Mouse (Mus musculus): ENCODE data around the gene Acoxl. TPM values are rescaled to one million over a fixed set of nuclear protein-coding genes. Genes with fewer than 3 reads are reported as not detected.

The Acoxl gene
- total RNA-seq, 2 experiments from 2014 or later = not detected

GRCm38 (mm10) chr2:128014613-128015012 lies 175.9 kb downstream of the Acoxl start:
- intact Hi-C loops (cut with DNase I) = no loop called here
- DNase-seq (ENCODE audit: low spot score in 2 of 2) = no peak

- no peak for DNase-seq (ENCODE audit: low spot score in 2 of 2)
- intact Hi-C loops (cut with DNase I) = no loop called here
These were observed 176.9 kb downstream of the Acoxl start for GRCm38 (mm10) chr2:128015602-128016001.

DNA sequence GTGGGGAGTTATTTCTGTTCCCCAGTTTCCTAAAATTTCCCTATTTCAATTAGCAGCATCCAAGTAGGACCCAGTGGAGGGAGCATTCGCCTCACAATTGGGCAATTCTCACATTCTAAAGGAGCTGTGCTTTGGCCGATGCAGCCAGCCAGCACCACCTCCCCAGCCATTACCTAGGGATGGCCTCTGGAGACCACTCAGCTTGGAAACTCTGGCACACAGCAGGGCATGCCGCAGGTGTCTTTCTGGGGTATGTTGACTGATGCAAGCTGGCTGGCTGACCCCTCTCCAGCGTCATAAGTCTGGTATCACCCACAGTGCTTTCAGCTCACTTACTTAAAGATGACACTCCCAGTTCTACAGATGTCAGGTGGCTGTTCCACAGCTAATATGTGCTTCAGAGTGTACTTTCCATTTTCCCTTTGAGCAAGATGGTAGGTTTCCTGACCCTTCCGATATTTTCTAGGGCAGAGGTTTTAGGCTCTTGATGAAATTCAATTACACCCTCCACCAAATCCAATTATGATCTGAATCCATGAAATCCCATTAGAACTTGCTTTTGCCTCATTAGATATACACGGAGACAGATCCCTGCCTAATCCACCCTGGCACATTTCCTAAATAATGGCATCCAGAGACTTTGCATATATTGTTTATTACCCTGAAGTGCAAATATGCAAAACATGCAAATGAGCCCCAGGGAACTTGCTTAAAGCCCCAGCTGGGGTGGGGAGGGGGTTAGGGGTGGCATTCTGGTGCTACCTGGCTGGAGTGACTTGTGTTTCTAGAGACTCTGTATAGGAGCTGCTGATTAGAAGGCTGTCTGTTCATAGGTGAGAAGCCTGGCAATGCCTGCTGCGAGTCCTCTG lies 181.6 kb downstream of the Acoxl start:
- intact Hi-C loops (cut with DNase I) = no loop called here

DNA sequence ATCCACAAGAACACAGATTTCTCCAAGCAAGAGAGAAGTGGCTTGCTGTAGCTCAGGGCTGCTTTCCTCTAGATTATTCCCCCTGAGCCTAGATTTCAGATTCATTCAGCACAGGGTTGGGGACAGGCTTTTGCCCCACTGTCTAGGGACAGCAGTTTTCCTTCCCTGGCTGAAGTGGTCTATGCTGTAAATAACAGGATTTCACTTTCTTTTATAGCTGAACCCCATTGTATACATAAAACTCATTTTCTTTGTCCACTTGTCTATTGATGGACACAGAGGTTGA lies 182.2 kb downstream of the Acoxl start:
- intact Hi-C loops (cut with DNase I) = no loop called here
- DNase-seq (ENCODE audit: low spot score in 2 of 2) = no peak

More for the DNA sequence above, 181.6 kb downstream of the Acoxl start:
- DNase-seq (ENCODE audit: low spot score in 2 of 2) = no peak

DNA sequence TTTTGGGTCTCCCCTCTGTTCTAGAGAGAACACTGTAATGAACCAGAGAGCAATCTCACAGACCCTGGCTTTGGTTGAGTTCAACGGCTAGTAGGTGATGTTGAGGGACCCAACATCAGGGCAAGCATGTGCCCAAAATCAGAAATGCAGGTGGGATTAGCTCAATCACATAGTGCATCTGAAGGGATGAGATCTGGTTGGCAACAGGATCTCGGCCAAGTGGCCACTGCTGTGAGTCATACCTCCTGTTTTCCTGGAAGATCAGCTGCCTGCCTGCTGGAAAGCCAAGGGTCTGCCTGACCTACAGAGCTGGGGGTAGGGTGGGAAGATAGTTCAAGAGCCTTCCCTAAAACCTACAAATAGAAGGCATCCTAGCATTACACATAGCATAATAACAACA lies 185.2 kb downstream of the Acoxl start:
- DNase-seq (ENCODE audit: low spot score in 2 of 2) = no peak
- intact Hi-C loops (cut with DNase I) = no loop called here

GRCm38 (mm10) chr2:128027696-128028095 lies 189.0 kb downstream of the Acoxl start:
- no peak for DNase-seq (ENCODE audit: low spot score in 2 of 2)
- intact Hi-C loops (cut with DNase I) = no loop called here

DNA sequence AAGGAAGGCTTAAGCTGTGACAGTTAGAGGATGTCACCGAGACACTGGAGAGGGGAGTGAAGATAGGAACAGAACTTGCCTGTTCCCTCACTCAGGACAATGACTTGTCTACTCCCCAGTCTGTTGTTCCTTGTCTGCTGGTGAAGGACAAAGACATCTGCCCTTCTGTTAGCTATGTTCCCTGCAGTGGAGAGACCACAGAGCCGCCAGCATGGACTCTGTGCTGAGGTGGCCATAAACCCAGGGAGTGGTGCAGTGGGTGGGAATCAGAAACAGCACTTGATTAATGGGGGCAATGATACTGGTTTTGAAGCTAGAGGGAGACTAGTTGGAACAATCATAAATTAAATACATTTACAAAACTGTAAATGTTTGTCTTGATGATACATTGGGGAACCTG lies 191.3 kb downstream of the Acoxl start:
- intact Hi-C loops (cut with DNase I) = no loop called here
- DNase-seq (ENCODE audit: low spot score in 2 of 2) = no peak

DNA sequence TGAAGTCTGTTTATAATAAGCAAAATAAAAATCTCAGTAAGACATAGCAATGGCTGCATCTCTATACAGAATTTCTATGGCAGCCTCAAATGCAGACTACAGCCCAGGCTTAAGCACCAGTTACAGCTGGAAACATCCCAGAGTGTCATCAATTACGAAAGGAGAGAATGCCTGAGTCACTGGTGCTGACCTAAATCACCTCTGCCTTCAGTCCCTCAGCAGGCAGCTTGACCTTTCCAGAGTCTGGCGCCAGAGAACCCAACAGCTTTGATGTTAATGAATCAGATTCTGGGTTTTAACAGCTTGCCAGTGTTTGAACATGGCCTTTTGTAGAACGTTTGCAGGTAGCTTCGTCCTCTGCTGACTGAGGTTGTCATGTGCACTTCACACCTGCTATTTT lies 193.4 kb downstream of the Acoxl start:
- intact Hi-C loops (cut with DNase I) = no loop called here
- DNase-seq (ENCODE audit: low spot score in 2 of 2) = no peak

- DNase-seq (ENCODE audit: low spot score in 2 of 2) = no peak
- intact Hi-C loops (cut with DNase I) = no loop called here
These were observed 194.8 kb downstream of the Acoxl start for GRCm38 (mm10) chr2:128033503-128033902.

GRCm38 (mm10) chr2:128034066-128034665 lies 195.5 kb downstream of the Acoxl start:
- intact Hi-C loops (cut with DNase I) = no loop called here
- DNase-seq (ENCODE audit: low spot score in 2 of 2) = no peak

GRCm38 (mm10) chr2:128038259-128038890 lies 199.7 kb downstream of the Acoxl start:
- DNase-seq (ENCODE audit: low spot score in 2 of 2) = peak; percentile 8 to 21
- intact Hi-C loops (cut with DNase I) = no loop called here

DNA sequence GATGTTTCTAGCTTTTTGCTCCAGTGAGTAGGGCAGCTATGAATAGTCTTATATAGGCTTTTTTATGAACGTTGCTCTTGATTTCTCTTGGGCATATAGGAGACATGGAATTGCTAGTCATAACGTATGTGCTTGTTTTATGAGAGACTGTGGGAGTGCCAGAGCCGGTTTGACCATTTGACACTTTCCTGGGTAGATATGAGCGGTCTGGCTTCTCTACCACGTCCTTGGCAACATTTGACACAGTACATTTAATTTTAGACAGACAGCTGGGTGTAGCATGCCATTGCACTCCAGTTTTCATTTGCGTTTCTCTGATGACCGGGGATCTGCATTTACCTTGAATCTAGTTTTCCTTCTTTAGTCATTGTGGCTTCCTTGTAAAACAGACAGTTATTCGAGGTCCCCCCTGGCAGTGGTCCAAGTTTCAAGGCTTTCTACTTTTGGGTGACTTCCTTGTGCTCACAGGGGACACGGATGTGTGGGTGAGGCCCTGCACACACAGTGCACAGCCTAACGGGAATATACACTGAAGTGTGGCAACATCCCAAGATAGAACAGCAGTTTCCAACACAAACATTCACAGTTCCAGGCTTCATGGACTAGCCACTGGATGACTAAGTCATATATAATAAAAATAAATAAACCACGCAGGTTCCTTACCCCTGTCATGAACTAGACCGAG lies 202.5 kb downstream of the Acoxl start:
- intact Hi-C loops (cut with DNase I) = no loop called here
- peak; percentile 51 for DNase-seq (ENCODE audit: low spot score in 2 of 2)

DNA sequence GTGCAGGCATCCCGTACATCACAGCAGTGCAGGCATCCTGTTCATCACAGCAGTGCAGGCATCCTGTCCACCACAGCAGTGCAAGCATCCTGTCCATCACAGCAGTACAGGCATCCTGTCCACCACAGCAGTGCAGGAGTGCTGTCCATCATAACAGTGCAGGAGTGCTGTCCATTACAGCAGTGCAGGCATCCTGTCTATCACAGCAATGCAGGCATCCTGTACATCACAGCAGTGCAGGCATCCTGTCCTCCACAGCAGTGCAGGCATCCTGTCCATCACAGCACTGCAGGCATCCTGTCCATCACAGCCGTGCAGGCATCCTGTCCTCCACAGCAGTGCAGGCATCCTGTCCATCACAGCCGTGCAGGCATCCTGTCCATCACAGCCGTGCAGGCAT lies 207.8 kb downstream of the Acoxl start:
- intact Hi-C loops (cut with DNase I) = no loop called here
- DNase-seq (ENCODE audit: low spot score in 2 of 2) = no peak

DNA sequence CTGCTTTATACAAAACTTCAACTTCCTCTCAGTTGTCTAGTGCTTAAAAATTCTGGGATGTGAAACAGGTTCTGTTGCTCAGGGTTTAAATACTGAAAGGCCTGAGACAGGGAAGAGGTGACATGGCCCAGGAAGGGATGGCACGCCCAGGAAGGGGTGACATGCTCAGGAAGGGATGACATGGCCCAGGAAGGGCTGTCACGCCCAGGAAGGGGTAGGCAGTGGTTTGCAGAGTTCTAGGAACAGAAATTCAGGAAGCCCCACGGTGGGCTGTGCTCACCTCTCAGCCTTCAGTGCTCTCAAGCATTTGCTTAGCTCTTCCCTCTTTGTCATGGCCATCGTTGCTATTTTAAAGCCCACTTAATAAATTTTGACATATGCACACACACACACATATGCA lies 216.2 kb downstream of the Acoxl start:
- intact Hi-C loops (cut with DNase I) = no loop called here
- no peak for DNase-seq (ENCODE audit: low spot score in 2 of 2)

DNA sequence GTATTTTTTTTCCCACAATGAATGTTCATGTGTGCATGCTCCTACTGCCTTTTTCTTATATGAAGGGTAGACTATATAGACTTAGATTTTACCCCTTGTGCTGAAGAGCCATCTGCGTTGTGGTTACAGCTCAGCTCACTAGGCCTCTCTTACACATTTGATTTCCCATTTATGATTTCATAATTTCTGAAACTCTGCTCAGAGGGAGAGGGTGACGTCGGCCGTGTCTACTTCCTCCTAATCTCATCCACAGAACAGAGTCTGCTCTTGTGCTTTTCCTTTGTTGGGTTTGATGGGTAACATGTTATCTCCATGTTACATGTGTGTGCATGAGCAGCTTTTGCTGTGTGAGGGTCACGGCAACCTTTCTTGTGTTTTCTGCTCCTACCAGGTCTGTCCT lies 219.2 kb downstream of the Acoxl start:
- no peak for DNase-seq (ENCODE audit: low spot score in 2 of 2)
- intact Hi-C loops (cut with DNase I) = no loop called here

DNA sequence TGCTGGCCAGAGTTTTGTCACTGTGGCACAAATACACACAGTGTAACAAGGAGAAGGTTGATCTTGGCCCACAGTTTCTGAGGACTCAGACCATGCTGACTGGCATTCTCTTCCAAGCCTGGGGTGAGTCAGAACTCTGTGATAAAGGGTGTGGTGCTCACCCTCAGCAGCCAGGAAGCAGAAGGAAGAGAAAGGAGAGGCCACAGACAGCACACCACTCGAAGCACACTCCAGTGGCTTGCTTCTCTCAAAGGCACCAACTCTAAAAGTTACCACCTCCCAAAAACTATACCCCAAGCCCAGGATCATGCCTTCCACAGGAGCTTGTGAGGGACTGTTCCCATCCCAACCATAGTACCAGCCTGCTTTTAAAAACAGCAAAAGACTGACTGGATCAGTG lies 220.0 kb downstream of the Acoxl start:
- intact Hi-C loops (cut with DNase I) = no loop called here
- DNase-seq (ENCODE audit: low spot score in 2 of 2) = no peak

- intact Hi-C loops (cut with DNase I) = no loop called here
- no peak for DNase-seq (ENCODE audit: low spot score in 2 of 2)
These were observed 221.5 kb downstream of the Acoxl start for GRCm38 (mm10) chr2:128060213-128060612.

- no peak for DNase-seq (ENCODE audit: low spot score in 2 of 2)
- intact Hi-C loops (cut with DNase I) = no loop called here
These were observed 222.1 kb downstream of the Acoxl start for GRCm38 (mm10) chr2:128060680-128061287.

GRCm38 (mm10) chr2:128061491-128061890 lies 222.8 kb downstream of the Acoxl start:
- no peak for DNase-seq (ENCODE audit: low spot score in 2 of 2)
- intact Hi-C loops (cut with DNase I) = no loop called here

DNA sequence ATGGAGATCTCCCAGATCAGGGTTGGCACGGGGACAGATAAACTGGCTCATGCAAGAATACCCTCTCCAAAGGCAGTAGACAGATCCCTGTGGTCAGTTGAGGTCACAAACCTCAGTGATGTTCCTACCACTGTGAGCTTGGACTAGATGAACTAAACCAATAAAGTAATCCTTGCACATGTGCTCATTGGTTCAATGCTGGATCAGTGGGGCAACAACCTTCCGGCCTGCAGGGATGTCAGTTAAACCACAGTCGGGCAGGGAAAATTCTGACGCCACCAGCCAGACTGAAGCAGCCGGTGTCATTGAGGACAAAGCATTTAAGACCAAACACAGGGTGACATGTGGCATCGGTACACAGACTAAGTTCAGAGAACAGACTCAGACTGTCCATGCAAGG lies 224.1 kb downstream of the Acoxl start:
- DNase-seq (ENCODE audit: low spot score in 2 of 2) = no peak
- intact Hi-C loops (cut with DNase I) = no loop called here
